Comparison of ENCODE assay signal across 25 mouse cellular contexts in the genomic region with DNA sequence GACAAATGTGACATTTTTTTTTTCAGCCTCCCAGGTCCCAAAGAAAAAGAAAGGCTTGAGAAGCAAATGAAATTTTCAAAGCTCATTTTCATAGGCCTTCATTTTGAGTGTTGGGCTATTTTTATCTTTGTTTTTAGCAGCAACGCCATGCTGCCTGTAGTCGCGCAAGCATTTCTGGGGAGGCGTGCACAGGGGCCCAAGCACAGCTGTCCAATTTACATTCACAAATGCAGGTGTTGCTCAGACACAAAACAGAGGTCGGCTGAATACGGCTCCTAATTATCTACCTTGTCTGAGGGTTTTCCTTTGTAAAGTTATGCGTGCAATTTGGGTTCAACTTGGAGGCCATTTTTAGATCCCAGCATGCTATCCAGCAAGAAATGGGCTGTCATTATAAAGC. TPM values are rescaled to one million over a fixed set of nuclear protein-coding genes. Genes with fewer than 3 reads are reported as not detected.
DNase-seq lines count a peak whose midpoint lies in the region; ATAC-seq and TF ChIP-seq lines count a peak whose summit lies in the region.
"Had no signal": no experiment of that assay in that cellular context is flagged by ENCODE, and none has a peak within 500 bp of the region (broad histone marks: within the 10 kb centered on the region; RNA-seq: fewer than 3 reads in every experiment).

No protein-coding gene starts in this region.

- no peak for DNase-seq in heart, adult 18-20 months
- DNase-seq in midbrain, embryonic 14.5 days: no peak
- DNase-seq in brain, embryonic 14.5 days (ENCODE audit: low read depth): peak; percentile 33
- DNase-seq: adrenal gland, postnatal 10 days; cerebellum, adult 11 months; cerebellum, postnatal 10 days; kidney, adult 2 months; kidney, postnatal 25 days; liver, embryonic 13.5 days; lung, embryonic 14.5 days had no signal

- H3K4me1 ChIP-seq in heart, embryonic 15.5 days (replicated peaks): peaks cover 21% of the 10 kb centered on the region; the same call in 1 of the 2 replicates
- H3K4me1 ChIP-seq in midbrain, embryonic 13.5 days (replicated peaks): peaks cover 52% of the 10 kb centered on the region
- peaks cover 14% of the 10 kb centered on the region; the same call in 1 of the 2 replicates for H3K4me1 ChIP-seq in midbrain, embryonic 14.5 days (ENCODE audit: control insufficient read depth, insufficient read depth, low read length)

- TF ChIP-seq CTCF in brain, embryonic 14.5 days (IDR thresholded peaks at IDR 0.05; ENCODE audit: borderline replicate concordance, extremely low read depth, insufficient read depth, insufficient read length): no peak

- no peak overlapping the region for H3K4me3 ChIP-seq in heart, embryonic 15.5 days
- no peak overlapping the region for H3K4me3 ChIP-seq in midbrain, embryonic 13.5 days (replicated peaks)
- H3K4me3 ChIP-seq in midbrain, embryonic 14.5 days (replicated peaks; ENCODE audit: low read depth, low read length): no peak overlapping the region
- no peak overlapping the region for H3K4me3 ChIP-seq in myocyte
- H3K4me3 ChIP-seq: embryonic facial prominence, embryonic 12.5 days; erythroblast, embryonic 14.5 days; limb, embryonic 13.5 days; liver, embryonic 13.5 days; midbrain, embryonic 12.5 days; neural tube, embryonic 15.5 days had no signal

- H3K4me2 ChIP-seq in heart, embryonic 15.5 days: no peak overlapping the region
- no peak overlapping the region for H3K4me2 ChIP-seq in midbrain, embryonic 13.5 days (replicated peaks)
- H3K4me2 ChIP-seq in midbrain, embryonic 14.5 days (ENCODE audit: low read length): no peak overlapping the region
- H3K4me2 ChIP-seq in myocyte (ENCODE audit: low read depth): peak overlapping the region; percentile 5
- H3K4me2 ChIP-seq: embryonic facial prominence, embryonic 12.5 days; limb, embryonic 13.5 days; liver, embryonic 13.5 days; lung, embryonic 14.5 days; midbrain, embryonic 12.5 days; neural tube, embryonic 15.5 days had no signal

- no peaks in the 10 kb centered on the region for H3K27me3 ChIP-seq in heart, embryonic 15.5 days
- no peaks in the 10 kb centered on the region for H3K27me3 ChIP-seq in midbrain, embryonic 13.5 days
- H3K27me3 ChIP-seq in midbrain, embryonic 14.5 days (ENCODE audit: control insufficient read depth, insufficient read depth, low read length): no peaks in the 10 kb centered on the region
- H3K27me3 ChIP-seq in myocyte (ENCODE audit: control insufficient read depth, insufficient read depth, insufficient read length): no peaks in the 10 kb centered on the region
- H3K27me3 ChIP-seq: embryonic facial prominence, embryonic 12.5 days; limb, embryonic 13.5 days; liver, embryonic 13.5 days; midbrain, embryonic 12.5 days; neural tube, embryonic 15.5 days; Patski had no signal

- no peak overlapping the region for H3ac ChIP-seq in myocyte (ENCODE audit: control insufficient read depth, insufficient read length)

- ATAC-seq in heart, embryonic 15.5 days (replicated peaks; ENCODE audit: insufficient number of reproducible peaks, insufficient read depth, low FRiP score, low read depth): no peak
- ATAC-seq in midbrain, embryonic 13.5 days: no peak
- ATAC-seq in midbrain, embryonic 14.5 days (ENCODE audit: low FRiP score, low TSS enrichment): no peak
- ATAC-seq in megakaryocyte-erythroid progenitor cell, adult 5-6 weeks (replicated peaks; ENCODE audit: low FRiP score, low TSS enrichment, poor library complexity, severe bottlenecking): no peak
- ATAC-seq: activated CD4-positive, CD25-positive, alpha-beta regulatory T cell, adult 4 months; forebrain, embryonic 14.5 days; Patski had no signal

- peak overlapping the region; percentile 6 for H3K27ac ChIP-seq in heart, embryonic 15.5 days
- peak overlapping the region; percentile 30; the same call in 1 of the 2 replicates for H3K27ac ChIP-seq in midbrain, embryonic 13.5 days
- no peak overlapping the region for H3K27ac ChIP-seq in midbrain, embryonic 14.5 days (replicated peaks; ENCODE audit: low read depth, low read length)
- H3K27ac ChIP-seq: embryonic facial prominence, embryonic 12.5 days; limb, embryonic 13.5 days; liver, embryonic 13.5 days; macrophage; midbrain, embryonic 12.5 days; neural tube, embryonic 15.5 days had no signal

- H3K36me3 ChIP-seq in heart, embryonic 15.5 days: no peaks in the 10 kb centered on the region
- peaks cover 15% of the 10 kb centered on the region; the same call in 1 of the 2 replicates for H3K36me3 ChIP-seq in midbrain, embryonic 13.5 days
- peaks cover 17% of the 10 kb centered on the region for H3K36me3 ChIP-seq in midbrain, embryonic 14.5 days (ENCODE audit: control insufficient read depth, insufficient read depth, low read length)
- no peaks in the 10 kb centered on the region for H3K36me3 ChIP-seq in myocyte (ENCODE audit: control insufficient read depth, insufficient read depth)
- H3K36me3 ChIP-seq: embryonic facial prominence, embryonic 12.5 days; liver, embryonic 13.5 days; midbrain, embryonic 12.5 days had no signal

- WGBS in heart, embryonic 15.5 days: 59% methylated on average over 7 of the region's 7 CpGs
- WGBS in midbrain, embryonic 13.5 days: 72% methylated on average over 7 of the region's 7 CpGs
- WGBS in midbrain, embryonic 14.5 days: 80% methylated on average over 7 of the region's 7 CpGs

- H3K79me2 ChIP-seq in myocyte (ENCODE audit: control insufficient read depth, insufficient read depth): no peaks in the 10 kb centered on the region

- no peak overlapping the region for H3K9ac ChIP-seq in heart, embryonic 15.5 days
- no peak overlapping the region for H3K9ac ChIP-seq in midbrain, embryonic 13.5 days (replicated peaks)
- no peak overlapping the region for H3K9ac ChIP-seq in midbrain, embryonic 14.5 days (replicated peaks; ENCODE audit: low read length)
- H3K9ac ChIP-seq: embryonic facial prominence, embryonic 12.5 days; limb, embryonic 13.5 days; liver, embryonic 13.5 days; lung, embryonic 14.5 days; midbrain, embryonic 12.5 days; neural tube, embryonic 15.5 days had no signal

- no peak for TF ChIP-seq POLR2A in brain, embryonic 14.5 days (IDR thresholded peaks at IDR 0.05; ENCODE audit: borderline replicate concordance, extremely low read depth, insufficient read depth, insufficient read length, poor library complexity, severe bottlenecking)
- no peak for TF ChIP-seq POLR2A in myocyte (IDR thresholded peaks at IDR 0.05; ENCODE audit: insufficient read length, low read depth)

- H3K9me3 ChIP-seq in heart, embryonic 15.5 days (replicated peaks): no peaks in the 10 kb centered on the region
- H3K9me3 ChIP-seq in midbrain, embryonic 13.5 days: no peaks in the 10 kb centered on the region
- no peaks in the 10 kb centered on the region for H3K9me3 ChIP-seq in midbrain, embryonic 14.5 days (ENCODE audit: control insufficient read depth, low read length)
- H3K9me3 ChIP-seq: embryonic facial prominence, embryonic 12.5 days; limb, embryonic 13.5 days; liver, embryonic 13.5 days; midbrain, embryonic 12.5 days; neural tube, embryonic 15.5 days had no signal

TF ChIP-seq in myocyte, 11 proteins besides CTCF, POLR2A, EP300 and RAD21:
- TF ChIP-seq POLR2AphosphoS2 (IDR thresholded peaks at IDR 0.05; ENCODE audit: insufficient read length, low read depth) (no peak), TCF12 (IDR thresholded peaks at IDR 0.05; ENCODE audit: insufficient read depth, poor library complexity, severe bottlenecking) (no peak), TCF3 (IDR thresholded peaks at IDR 0.05; ENCODE audit: insufficient read length, low read depth) (no peak), USF1 (IDR thresholded peaks at IDR 0.05; ENCODE audit: low read depth) (no peak), MAX (IDR thresholded peaks at IDR 0.05; ENCODE audit: low read depth) (no peak), MYOG (IDR thresholded peaks at IDR 0.05; ENCODE audit: control insufficient read depth in 1 of 3, insufficient read depth in 1 of 3, insufficient read length in 2 of 3, low read depth in 2 of 3) (no peak), SRF (IDR thresholded peaks at IDR 0.05; ENCODE audit: control insufficient read depth, insufficient read length, low read depth) (no peak), MYOD1 (IDR thresholded peaks at IDR 0.05; ENCODE audit: control insufficient read depth in 1 of 3, insufficient read length in 2 of 3, low read depth in 2 of 3) (no peak), REST (IDR thresholded peaks at IDR 0.05; ENCODE audit: insufficient read depth, insufficient read length) (no peak), CEBPB (IDR thresholded peaks at IDR 0.05; ENCODE audit: insufficient read depth, poor library complexity, severe bottlenecking) (no peak), E2F4 (IDR thresholded peaks at IDR 0.05; ENCODE audit: insufficient read depth) (no peak)
TF ChIP-seq in myocyte: peak in this region for 0.

RNA-seq across cellular contexts. Expression of a gene that starts 49.8 kb away (rescaled TPM):
- 1.9 and 2.1 TPM in 2 replicates for polyA plus RNA-seq in heart, embryonic 15.5 days (2015; fragmentation: Nextera tagmentation; extraction: Ambion mirVana)
- total RNA-seq in heart, adult 18-20 months (2021): 10 to 100 TPM; 12.3 to 15.4 TPM
- 13.6 and 15.6 TPM in 2 replicates for polyA plus RNA-seq in midbrain, embryonic 13.5 days (2015; fragmentation: Nextera tagmentation; extraction: Ambion mirVana)
- polyA plus RNA-seq in midbrain, embryonic 14.5 days (2014; fragmentation: Nextera tagmentation; extraction: Ambion mirVana): 21.2 and 23.7 TPM in 2 replicates
- 15.0 and 30.6 TPM in 2 replicates for polyA plus RNA-seq in brain, embryonic 14.5 days (2012; rRNA removed)
- 3.2 TPM for polyA plus RNA-seq in myocyte (2012; fragmentation: generic; extraction: Trizol)
- total RNA-seq in megakaryocyte-erythroid progenitor cell, adult 5-6 weeks (2014; fragmentation: Nextera tagmentation): not detected in 2 replicates
- not detected in 2 replicates for total RNA-seq in megakaryocyte-erythroid progenitor cell, adult 5-6 weeks (2017)
- total RNA-seq: hematopoietic stem cell, adult 5-6 weeks had no signal
- polyA plus RNA-seq: activated CD4-positive, CD25-positive, alpha-beta regulatory T cell, adult 4 months; erythroblast, embryonic 14.5 days; macrophage had no signal

RNA-seq across cellular contexts. Expression of a gene that starts 49.9 kb away (rescaled TPM):
- 0.76 and 0.79 TPM in 2 replicates for polyA plus RNA-seq in heart, embryonic 15.5 days (2015; fragmentation: Nextera tagmentation; extraction: Ambion mirVana)
- total RNA-seq in heart, adult 18-20 months (2021): 1 to 10 TPM; 2.9 to 3.8 TPM
- 2.8 and 3.3 TPM in 2 replicates for polyA plus RNA-seq in midbrain, embryonic 13.5 days (2015; fragmentation: Nextera tagmentation; extraction: Ambion mirVana)
- 2.2 and 2.4 TPM in 2 replicates for polyA plus RNA-seq in midbrain, embryonic 14.5 days (2014; fragmentation: Nextera tagmentation; extraction: Ambion mirVana)
- polyA plus RNA-seq in brain, embryonic 14.5 days (2012; rRNA removed): 3.3 and 4.3 TPM in 2 replicates
- polyA plus RNA-seq in myocyte (2012; fragmentation: generic; extraction: Trizol): 0.35 TPM
- total RNA-seq in megakaryocyte-erythroid progenitor cell, adult 5-6 weeks (2014; fragmentation: Nextera tagmentation): not detected in 2 replicates
- not detected in 2 replicates for total RNA-seq in megakaryocyte-erythroid progenitor cell, adult 5-6 weeks (2017)
- total RNA-seq: ES-E14; hematopoietic stem cell, adult 5-6 weeks had no signal
- polyA plus RNA-seq: activated CD4-positive, CD25-positive, alpha-beta regulatory T cell, adult 4 months; erythroblast, embryonic 14.5 days; liver, embryonic 13.5 days; lung, embryonic 14.5 days; macrophage had no signal
